Mouse (Mus musculus) MEL (cell line): ENCODE measurements around the gene Unc79. TPM values are rescaled to one million over a fixed set of nuclear protein-coding genes. Genes with fewer than 3 reads are reported as not detected.

Experiments used
- DNase-seq: peaks from one replicate; pipeline ENCODE4 v3.0.0; 2011; ENCODE audit warnings: low read depth, low spot score
- H3K27ac ChIP-seq: 2 replicates; pipeline ENCODE4 v1.5.1; 2012; ENCODE audit warnings: low read depth, mild to moderate bottlenecking, control low read depth, low read length, moderate library complexity; ENCODE audit not compliant: control insufficient read depth
- H3K27me3 ChIP-seq, 2 experiments: fragments of 150-350 bp in 1 of 2; sonication (generic) in 1 of 2; 2 replicates each; pipeline ENCODE4 v1.6.1; 2012; ENCODE audit warnings: low read length in 2 of 2, mild to moderate bottlenecking in 2 of 2, improper control_type of control experiment in 1 of 2, moderate library complexity in 1 of 2; ENCODE audit not compliant: insufficient read depth in 2 of 2, control insufficient read depth in 1 of 2
- H3K36me3 ChIP-seq, 2 experiments: 2 replicates each; pipeline ENCODE4 v1.6.1; 2012 to 2014; ENCODE audit warnings: low read length in 2 of 2, improper control_type of control experiment in 1 of 2, inconsistent platforms in 1 of 2, mild to moderate bottlenecking in 1 of 2; ENCODE audit not compliant: insufficient read depth in 2 of 2, control insufficient read depth in 1 of 2
- H3K4me1 ChIP-seq, 2 experiments: fragments of 150-350 bp in 1 of 2; sonication (generic) in 1 of 2; 2 replicates each; pipeline ENCODE4 v1.6.1; 2012; ENCODE audit warnings: low read length in 2 of 2, improper control_type of control experiment in 1 of 2, mild to moderate bottlenecking in 1 of 2; ENCODE audit not compliant: insufficient read depth in 2 of 2, control insufficient read depth in 1 of 2
- H3K4me3 ChIP-seq, 2 experiments: fragments of 150-350 bp in 1 of 2; sonication (generic) in 1 of 2; 2 replicates each; pipeline ENCODE4 v1.5.1; 2012; ENCODE audit warnings: low read depth in 2 of 2, low read length in 2 of 2, mild to moderate bottlenecking in 2 of 2, moderate library complexity in 2 of 2, control low read depth in 1 of 2, improper control_type of control experiment in 1 of 2; ENCODE audit not compliant: control insufficient read depth in 1 of 2, insufficient read depth in 1 of 2
- H3K79me2 ChIP-seq: 2 replicates; pipeline ENCODE4 v1.6.1; 2012; ENCODE audit warnings: mild to moderate bottlenecking, low read length, moderate library complexity; ENCODE audit not compliant: control insufficient read depth, poor library complexity, insufficient read depth
- H3K9ac ChIP-seq: 2 replicates; pipeline ENCODE4 v1.6.1; 2012; ENCODE audit warnings: low read depth, mild to moderate bottlenecking, control low read depth, low read length, moderate library complexity; ENCODE audit not compliant: control insufficient read depth, poor library complexity, severe bottlenecking
- H3K9me3 ChIP-seq: fragments of 150-350 bp; sonication (generic); replicated peaks from 2 replicates; pipeline ENCODE4 v1.6.1; 2012; ENCODE audit warnings: mild to moderate bottlenecking, low read length, improper control_type of control experiment, moderate library complexity; ENCODE audit not compliant: insufficient read depth
- BHLHE40 ChIP-seq: IDR thresholded peaks from 2 replicates; pipeline ENCODE4 v1.6.1; 2012; ENCODE audit warnings: low read depth, mild to moderate bottlenecking, inconsistent platforms, low read length, improper control_type of control experiment, borderline replicate concordance
- CHD1 ChIP-seq: IDR thresholded peaks from 2 replicates; pipeline ENCODE4 v1.6.1; 2012; ENCODE audit warnings: low read depth, mild to moderate bottlenecking, inconsistent platforms, low read length, improper control_type of control experiment
- CHD2 ChIP-seq: IDR thresholded peaks from 2 replicates; pipeline ENCODE4 v1.6.1; 2011; ENCODE audit warnings: low read length, improper control_type of control experiment
- ELF1 ChIP-seq: IDR thresholded peaks from 2 replicates; pipeline ENCODE4 v1.6.1; 2014; ENCODE audit warnings: low read depth, mild to moderate bottlenecking, inconsistent platforms, low read length, improper control_type of control experiment, moderate library complexity
- EP300 ChIP-seq, 2 experiments: IDR thresholded peaks; 2 replicates each; pipeline ENCODE4 v1.6.1; 2011; ENCODE audit warnings: improper control_type of control experiment in 2 of 2, low read length in 2 of 2, low read depth in 1 of 2, mild to moderate bottlenecking in 1 of 2
- ETS1 ChIP-seq: IDR thresholded peaks from 2 replicates; pipeline ENCODE4 v1.6.1; 2012; ENCODE audit warnings: low read depth, mild to moderate bottlenecking, inconsistent platforms, low read length, improper control_type of control experiment, moderate library complexity
- GATA1 ChIP-seq: IDR thresholded peaks from 2 replicates; pipeline ENCODE4 v1.6.1; 2011; ENCODE audit warnings: low read depth, low read length, improper control_type of control experiment
- JUND ChIP-seq: IDR thresholded peaks from 2 replicates; pipeline ENCODE4 v1.6.1; 2011; ENCODE audit warnings: low read depth, mild to moderate bottlenecking, improper control_type of control experiment, low read length
- KAT2A ChIP-seq: conservative IDR thresholded peaks from 2 replicates; pipeline ENCODE4 v1.6.1; 2012; ENCODE audit warnings: low read depth, low read length, improper control_type of control experiment, inconsistent platforms
- MAFK ChIP-seq: IDR thresholded peaks from 2 replicates; pipeline ENCODE4 v1.6.1; 2011; ENCODE audit warnings: low read depth, mild to moderate bottlenecking, low read length, improper control_type of control experiment, borderline replicate concordance
- MEF2A ChIP-seq: IDR thresholded peaks from 2 replicates; pipeline ENCODE4 v1.6.1; 2014; ENCODE audit warnings: low read depth, mild to moderate bottlenecking, inconsistent platforms, low read length, improper control_type of control experiment; ENCODE audit not compliant: poor library complexity, insufficient replicate concordance, severe bottlenecking; ENCODE audit errors: extremely low read depth
- MYB ChIP-seq: IDR thresholded peaks from 2 replicates; pipeline ENCODE4 v1.6.1; 2011; ENCODE audit warnings: mild to moderate bottlenecking, low read depth, low read length, improper control_type of control experiment
- MYC ChIP-seq: IDR thresholded peaks from 2 replicates; pipeline ENCODE4 v1.6.1; 2011; ENCODE audit warnings: low read depth, mild to moderate bottlenecking, low read length, improper control_type of control experiment, moderate library complexity
- NELFE ChIP-seq: IDR thresholded peaks from 2 replicates; pipeline ENCODE4 v1.6.1; 2011; ENCODE audit warnings: low read depth, low read length, improper control_type of control experiment
- NRF1 ChIP-seq: IDR thresholded peaks from 2 replicates; pipeline ENCODE4 v1.6.1; 2014; ENCODE audit warnings: low read depth, mild to moderate bottlenecking, inconsistent platforms, low read length, improper control_type of control experiment, moderate library complexity; ENCODE audit not compliant: poor library complexity, insufficient read depth, severe bottlenecking
- POLR2A ChIP-seq, 2 experiments: IDR thresholded peaks; 2 replicates each; pipeline ENCODE4 v1.6.1; 2011 to 2012; ENCODE audit warnings: low read length in 2 of 2, mild to moderate bottlenecking in 2 of 2, control low read depth in 1 of 2, improper control_type of control experiment in 1 of 2, low read depth in 1 of 2, moderate library complexity in 1 of 2; ENCODE audit not compliant: control insufficient read depth in 1 of 2, insufficient read depth in 1 of 2, poor library complexity in 1 of 2
- POLR2AphosphoS2 ChIP-seq: IDR thresholded peaks from 2 replicates; pipeline ENCODE4 v1.6.1; 2011; ENCODE audit warnings: low read length, improper control_type of control experiment
- POLR2AphosphoS5 ChIP-seq: IDR thresholded peaks from 2 replicates; pipeline ENCODE4 v1.6.1; 2012; ENCODE audit warnings: low read depth, borderline replicate concordance, mild to moderate bottlenecking, inconsistent platforms, low read length, moderate library complexity, mixed read lengths
- RAD21 ChIP-seq: IDR thresholded peaks from 2 replicates; pipeline ENCODE4 v1.6.1; 2011; ENCODE audit warnings: mild to moderate bottlenecking, low read depth, low read length, improper control_type of control experiment
- RCOR1 ChIP-seq: IDR thresholded peaks from 2 replicates; pipeline ENCODE4 v1.6.1; 2012; ENCODE audit warnings: low read depth, mild to moderate bottlenecking, inconsistent platforms, low read length, improper control_type of control experiment
- SIN3A ChIP-seq: IDR thresholded peaks from 2 replicates; pipeline ENCODE4 v1.6.1; 2012; ENCODE audit warnings: low read length, improper control_type of control experiment, inconsistent platforms
- TAL1 ChIP-seq: IDR thresholded peaks from 2 replicates; pipeline ENCODE4 v1.6.1; 2012; ENCODE audit warnings: mild to moderate bottlenecking, inconsistent platforms, low read length, moderate library complexity, mixed read lengths
- USF2 ChIP-seq, 2 experiments: IDR thresholded peaks; 2 replicates each; pipeline ENCODE4 v1.6.1; 2011 to 2012; ENCODE audit warnings: improper control_type of control experiment in 2 of 2, low read length in 2 of 2, borderline replicate concordance in 1 of 2, inconsistent platforms in 1 of 2, low read depth in 1 of 2, mild to moderate bottlenecking in 1 of 2; ENCODE audit not compliant: insufficient read depth in 1 of 2
- ZMIZ1 ChIP-seq: IDR thresholded peaks from 2 replicates; pipeline ENCODE4 v1.6.1; 2012; ENCODE audit warnings: low read depth, mild to moderate bottlenecking, inconsistent platforms, low read length, improper control_type of control experiment, moderate library complexity
- polyA plus RNA-seq, 2 experiments: library from polyadenylated mRNA; stranded (reverse) in 1 of 2; unstranded in 1 of 2; fragments of >175 nt in 1 of 2; fragments of >200 nt in 1 of 2; gene quantifications; 2 replicates each; pipeline versions ENCODE4 v1.2.1 to v1.2.4; 2012; ENCODE audit warnings: low replicate concordance in 2 of 2, low read depth in 1 of 2; ENCODE audit not compliant: insufficient read length in 2 of 2, insufficient read depth in 1 of 2, missing spikeins in 1 of 2
- total RNA-seq: library from RNA; depleted of rRNA; stranded (reverse); fragments of 300-350 nt; gene quantifications from 2 replicates; pipeline ENCODE4 v1.2.3, GENCODE M21; 2012; rRNA removed

Gene Unc79
- total RNA-seq (not detected in 2 replicates), polyA plus RNA-seq (under 1 TPM in 1 of 2 experiments, not detected in 1; 0.01 TPM)

GRCm38 (mm10) chr12:102948778-102949394 is at the start of gene Unc79:
TSS of gene Unc79 (plus strand) at chr12:102948859.
- no peak within 1 kb of the TSS for H3K9ac ChIP-seq
- TF ChIP-seq ELF1 (no peak), GATA1 (no peak), NRF1 (no peak), CHD2 (no peak), NELFE (no peak), SIN3A (no peak), POLR2A (IDR thresholded peaks at IDR 0.05; ENCODE audit: control insufficient read depth in 1 of 2, insufficient read depth in 1 of 2, low read depth in 1 of 2, low read length in 2 of 2, poor library complexity in 1 of 2) (no peak), BHLHE40 (no peak), POLR2AphosphoS2 (no peak), MYB (no peak), USF2 (IDR thresholded peaks at IDR 0.05; ENCODE audit: borderline replicate concordance in 1 of 2, insufficient read depth in 1 of 2, low read depth in 1 of 2, low read length in 2 of 2) (no peak), MAFK (no peak), ZMIZ1 (no peak), CHD1 (no peak), JUND (no peak)
- H3K4me1 ChIP-seq, result no peaks in the 10 kb centered on the region
- H3K9me3 ChIP-seq, result no peaks in the 10 kb centered on the region
- no peaks in the 10 kb centered on the region for H3K27me3 ChIP-seq
- no peak for DNase-seq
- no peak within 1 kb of the TSS for H3K27ac ChIP-seq
- H3K79me2 ChIP-seq, result no peaks in the 10 kb centered on the region
- no peaks in the 10 kb centered on the region for H3K36me3 ChIP-seq
- H3K4me3 ChIP-seq, result no peak within 1 kb of the TSS

GRCm38 (mm10) chr12:102899091-102899490 is 49.6 kb upstream of the Unc79 start, which contains the start of gene Cox8c:
TSS of gene Cox8c (plus strand) at chr12:102899316.
- Histone ChIP-seq H3K9me3 (no peaks in the 10 kb centered on the region), H3K79me2 (no peaks in the 10 kb centered on the region), H3K27me3 (peaks cover 0 to 3% of the 10 kb centered on the region in 2 experiments; a peak in 2 of 4 replicates), H3K4me3 (no peak within 1 kb of the TSS), H3K9ac (no peak within 1 kb of the TSS), H3K36me3 (no peaks in the 10 kb centered on the region), H3K27ac (no peak within 1 kb of the TSS), H3K4me1 (no peaks in the 10 kb centered on the region)
- TF ChIP-seq TAL1 (no peak), RCOR1 (no peak), RAD21 (no peak), NRF1 (no peak), ETS1 (no peak), POLR2AphosphoS5 (no peak), EP300 (IDR thresholded peaks at IDR 0.05; ENCODE audit: low read depth in 1 of 2, low read length in 2 of 2) (no peak), NELFE (no peak), MEF2A (no peak), KAT2A (no peak), MYC (no peak), MYB (no peak), CHD2 (no peak), MAFK (no peak)
- no peak for DNase-seq
